Mouse (Mus musculus): ENCODE measurements around the gene Sox18. TPM values are rescaled to one million over a fixed set of nuclear protein-coding genes. Genes with fewer than 3 reads are reported as not detected.

Gene Sox18
- polyA plus RNA-seq, 1 experiment from 2014 or later, result 24.7 TPM

- H3K4me2 ChIP-seq (replicated peaks; ENCODE audit: low read depth), result no peak overlapping the region
- TF ChIP-seq CTCF (IDR thresholded peaks at IDR 0.05; ENCODE audit: low read depth), result peak; percentile 68
- H3K4me1 ChIP-seq (replicated peaks; ENCODE audit: control insufficient read depth, insufficient read depth, low read length), result no peaks in the 10 kb centered on the region
- no peak overlapping the region for H3K27ac ChIP-seq (ENCODE audit: low read depth, low read length)
- no peaks in the 10 kb centered on the region for H3K36me3 ChIP-seq (ENCODE audit: control insufficient read depth, insufficient read depth)
- WGBS, result 52% methylated on average over 4 of the region's 4 CpGs
- no peaks in the 10 kb centered on the region for H3K9me3 ChIP-seq (ENCODE audit: control insufficient read depth)
- H3K27me3 ChIP-seq (replicated peaks; ENCODE audit: control insufficient read depth, insufficient read depth, low read length), result peaks cover 6% of the 10 kb centered on the region
- ATAC-seq, result no peak
- no peak overlapping the region for H3K4me3 ChIP-seq (ENCODE audit: low read depth, low read length)
- H3K9ac ChIP-seq (ENCODE audit: low read depth, low read length), result no peak overlapping the region
Observed at GRCm38 (mm10) chr2:181706668-181707067, 35.2 kb upstream of the Sox18 start.

DNA sequence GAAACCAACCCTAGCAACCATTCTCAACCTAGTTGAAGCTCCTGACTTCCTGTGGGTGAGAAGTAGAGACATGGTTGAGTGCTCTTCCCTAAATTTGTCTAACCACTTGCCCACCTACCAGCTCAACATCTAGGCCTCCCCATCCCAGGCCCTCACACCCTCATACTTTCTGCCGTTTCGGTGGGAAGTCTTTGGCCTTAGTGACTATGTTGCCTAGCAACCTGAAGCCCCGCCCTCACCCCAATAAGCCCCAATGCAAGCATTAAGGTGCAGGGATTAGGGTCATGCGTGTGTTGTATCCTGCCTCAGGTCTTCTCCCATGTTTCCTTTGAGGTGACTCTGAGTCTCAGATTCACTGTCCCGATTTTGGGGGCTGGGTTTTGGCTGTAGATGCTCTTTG, 26.8 kb upstream of the Sox18 start, which contains the start of gene Lkaaear1:
Lkaaear1 (minus strand) TSS at position 202 of the 400 bp plus-strand sequence.
- ATAC-seq, result no peak
- no peak within 1 kb of the TSS for H3K4me2 ChIP-seq (replicated peaks; ENCODE audit: low read depth)
- TF ChIP-seq CTCF (IDR thresholded peaks at IDR 0.05; ENCODE audit: low read depth), result no peak
- no peaks in the 10 kb centered on the region for H3K36me3 ChIP-seq (ENCODE audit: control insufficient read depth, insufficient read depth)
- no peaks in the 10 kb centered on the region for H3K9me3 ChIP-seq (ENCODE audit: control insufficient read depth)
- no peaks in the 10 kb centered on the region for H3K27me3 ChIP-seq (replicated peaks; ENCODE audit: control insufficient read depth, insufficient read depth, low read length)
- no peak within 1 kb of the TSS for H3K4me3 ChIP-seq (ENCODE audit: low read depth, low read length)
- no peak within 1 kb of the TSS for H3K9ac ChIP-seq (ENCODE audit: low read depth, low read length)
- H3K4me1 ChIP-seq (replicated peaks; ENCODE audit: control insufficient read depth, insufficient read depth, low read length), result 0 out of 2 replicates have a peak, but pooled peaks cover under 1% of the 10 kb centered on the region
- WGBS, result 46% methylated on average over 5 of the region's 5 CpGs
- H3K27ac ChIP-seq (ENCODE audit: low read depth, low read length), result no peak within 1 kb of the TSS

GRCm38 (mm10) chr2:181696801-181697420, 25.5 kb upstream of the Sox18 start:
- Histone ChIP-seq H3K9me3 (ENCODE audit: control insufficient read depth) (no peaks in the 10 kb centered on the region), H3K36me3 (ENCODE audit: control insufficient read depth, insufficient read depth) (no peaks in the 10 kb centered on the region), H3K4me2 (replicated peaks; ENCODE audit: low read depth) (no peak overlapping the region), H3K27ac (ENCODE audit: low read depth, low read length) (no peak overlapping the region), H3K27me3 (replicated peaks; ENCODE audit: control insufficient read depth, insufficient read depth, low read length) (no peaks in the 10 kb centered on the region), H3K4me1 (replicated peaks; ENCODE audit: control insufficient read depth, insufficient read depth, low read length) (0 out of 2 replicates have a peak, but pooled peaks cover 4% of the 10 kb centered on the region), H3K4me3 (ENCODE audit: low read depth, low read length) (no peak overlapping the region), H3K9ac (ENCODE audit: low read depth, low read length) (no peak overlapping the region)
- no peak for ATAC-seq
- 78% methylated on average over 33 of the region's 33 CpGs for WGBS
- TF ChIP-seq CTCF (IDR thresholded peaks at IDR 0.05; ENCODE audit: low read depth), result no peak

GRCm38 (mm10) chr2:181695776-181696175, 24.3 kb upstream of the Sox18 start:
- no peak overlapping the region for H3K4me2 ChIP-seq (replicated peaks; ENCODE audit: low read depth)
- no peak overlapping the region for H3K4me3 ChIP-seq (ENCODE audit: low read depth, low read length)
- H3K9ac ChIP-seq (ENCODE audit: low read depth, low read length), result no peak overlapping the region
- H3K27ac ChIP-seq (ENCODE audit: low read depth, low read length), result no peak overlapping the region
- no peaks in the 10 kb centered on the region for H3K27me3 ChIP-seq (replicated peaks; ENCODE audit: control insufficient read depth, insufficient read depth, low read length)
- H3K4me1 ChIP-seq (replicated peaks; ENCODE audit: control insufficient read depth, insufficient read depth, low read length), result 0 out of 2 replicates have a peak, but pooled peaks cover 4% of the 10 kb centered on the region
- H3K36me3 ChIP-seq (ENCODE audit: control insufficient read depth, insufficient read depth), result no peaks in the 10 kb centered on the region
- TF ChIP-seq CTCF (IDR thresholded peaks at IDR 0.05; ENCODE audit: low read depth), result no peak
- ATAC-seq, result no peak
- 67% methylated on average over 1 of the region's 1 CpGs for WGBS
- H3K9me3 ChIP-seq (ENCODE audit: control insufficient read depth), result no peaks in the 10 kb centered on the region

DNA sequence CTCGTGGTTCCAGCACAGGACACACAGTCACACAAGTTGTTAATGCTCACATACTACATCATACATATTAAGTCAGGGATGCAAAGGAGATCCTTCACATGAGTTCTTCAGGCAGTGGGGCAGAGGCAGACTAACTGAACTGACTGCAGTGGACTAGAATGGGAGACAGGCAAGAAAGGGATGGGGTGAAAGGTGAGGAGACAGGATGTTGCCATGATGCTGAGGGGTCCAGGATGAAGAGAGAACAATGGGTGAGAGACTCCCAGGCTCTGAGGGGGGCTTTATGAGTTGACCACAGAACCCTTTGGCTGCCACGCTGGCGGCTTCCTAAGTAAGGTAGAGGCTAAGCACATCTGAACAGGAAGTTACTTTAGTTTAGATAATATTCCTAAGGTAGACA, 23.1 kb upstream of the Sox18 start:
- Histone ChIP-seq H3K4me3 (ENCODE audit: low read depth, low read length) (no peak overlapping the region), H3K4me1 (replicated peaks; ENCODE audit: control insufficient read depth, insufficient read depth, low read length) (0 out of 2 replicates have a peak, but pooled peaks cover 4% of the 10 kb centered on the region), H3K27ac (ENCODE audit: low read depth, low read length) (no peak overlapping the region), H3K9ac (ENCODE audit: low read depth, low read length) (no peak overlapping the region), H3K4me2 (replicated peaks; ENCODE audit: low read depth) (no peak overlapping the region), H3K36me3 (ENCODE audit: control insufficient read depth, insufficient read depth) (no peaks in the 10 kb centered on the region; the same call in 1 of the 2 replicates), H3K27me3 (replicated peaks; ENCODE audit: control insufficient read depth, insufficient read depth, low read length) (no peaks in the 10 kb centered on the region), H3K9me3 (ENCODE audit: control insufficient read depth) (no peaks in the 10 kb centered on the region)
- WGBS, result 97% methylated on average over 3 of the region's 3 CpGs
- ATAC-seq, result no peak
- TF ChIP-seq CTCF (IDR thresholded peaks at IDR 0.05; ENCODE audit: low read depth), result no peak

GRCm38 (mm10) chr2:181693339-181694280, 22.2 kb upstream of the Sox18 start, which contains the start of gene Rgs19:
Gene Rgs19 (minus strand): TSS chr2:181693977.
- no peak; the same call in none of the 2 replicates for TF ChIP-seq CTCF (IDR thresholded peaks at IDR 0.05; ENCODE audit: low read depth)
- WGBS, result under 1% methylated on average over 75 of the region's 75 CpGs
- Histone ChIP-seq H3K27me3 (replicated peaks; ENCODE audit: control insufficient read depth, insufficient read depth, low read length) (no peaks in the 10 kb centered on the region), H3K4me3 (ENCODE audit: low read depth, low read length) (peak within 1 kb of the TSS; percentile 63), H3K27ac (ENCODE audit: low read depth, low read length) (no peak within 1 kb of the TSS), H3K36me3 (ENCODE audit: control insufficient read depth, insufficient read depth) (peaks cover 5% of the 10 kb centered on the region; the same call in 1 of the 2 replicates), H3K9me3 (ENCODE audit: control insufficient read depth) (no peaks in the 10 kb centered on the region), H3K9ac (ENCODE audit: low read depth, low read length) (peak within 1 kb of the TSS; percentile 70), H3K4me1 (replicated peaks; ENCODE audit: control insufficient read depth, insufficient read depth, low read length) (0 out of 2 replicates have a peak, but pooled peaks cover 4% of the 10 kb centered on the region), H3K4me2 (replicated peaks; ENCODE audit: low read depth) (peak within 1 kb of the TSS; percentile 92)
- ATAC-seq, result peak; percentile 50

All from intestine, postnatal 0 days (tissue).